Comparison of ENCODE assay signal across 8 mouse cellular contexts in the genomic region with DNA sequence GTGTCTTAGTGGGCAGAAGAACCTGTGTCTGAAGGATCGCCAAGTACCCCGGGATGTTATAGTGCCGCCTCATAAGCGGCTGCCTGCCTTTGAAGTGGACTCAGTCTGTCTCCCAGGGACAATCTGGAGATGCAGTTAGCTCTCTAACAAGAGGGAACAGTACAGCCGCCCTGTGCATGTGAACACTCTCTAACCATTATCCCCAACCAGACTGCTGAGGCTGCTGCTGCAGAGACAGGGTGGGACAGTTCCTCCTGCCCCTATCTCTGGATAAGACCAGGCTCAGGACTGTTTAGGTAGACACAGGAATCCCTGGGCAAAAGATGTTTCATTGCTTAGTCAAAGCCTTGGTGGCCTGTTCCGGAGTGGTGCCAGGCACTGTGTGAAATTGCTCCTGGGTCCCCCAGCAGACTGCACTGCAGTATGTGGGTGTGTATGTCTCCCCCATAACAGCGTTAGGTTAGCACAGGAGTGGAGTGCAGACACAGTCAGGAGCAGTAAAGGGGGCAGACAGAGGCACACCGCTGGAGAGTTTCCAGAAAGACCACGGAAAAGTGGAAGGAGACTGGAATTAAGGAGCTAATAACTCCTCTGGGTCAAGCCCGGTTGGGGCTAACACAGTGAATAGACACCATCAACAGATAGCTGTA.
A peak's percentile ranks its signal among the peaks of the same experiment; 100 is the strongest.
DNase-seq lines count a peak whose midpoint lies in the region; ATAC-seq and TF ChIP-seq lines count a peak whose summit lies in the region.

No protein-coding gene starts in this region.

- H3K9me3 ChIP-seq in heart, embryonic 12.5 days (replicated peaks): no peaks in the 10 kb centered on the region
- H3K9me3 ChIP-seq in midbrain, embryonic 16.5 days (replicated peaks; ENCODE audit: control insufficient read depth, low read length, poor library complexity, severe bottlenecking): no peaks in the 10 kb centered on the region
- H3K9me3 ChIP-seq in midbrain, embryonic 11.5 days (ENCODE audit: control insufficient read depth, low read length): no peaks in the 10 kb centered on the region
- no peaks in the 10 kb centered on the region for H3K9me3 ChIP-seq in intestine, postnatal 0 days (ENCODE audit: control insufficient read depth)
- H3K9me3 ChIP-seq in forebrain, postnatal 0 days (ENCODE audit: low read length): no peaks in the 10 kb centered on the region

- peak overlapping the region; percentile 63 for H3K4me2 ChIP-seq in heart, embryonic 12.5 days
- no peak overlapping the region; the same call in 1 of the 2 replicates for H3K4me2 ChIP-seq in midbrain, embryonic 16.5 days (ENCODE audit: low read length)
- no peak overlapping the region for H3K4me2 ChIP-seq in midbrain, embryonic 11.5 days
- H3K4me2 ChIP-seq in intestine, postnatal 0 days (replicated peaks; ENCODE audit: low read depth): peak overlapping the region; percentile 57
- no peak overlapping the region for H3K4me2 ChIP-seq in forebrain, postnatal 0 days (ENCODE audit: low read depth)

- DNase-seq in heart, adult 18-20 months: no peak
- no peak for DNase-seq in midbrain, embryonic 11.5 days (ENCODE audit: low spot score, missing footprints)
- no peak for DNase-seq in frontal cortex, adult 2 months (ENCODE audit: extremely low spot score in 1 of 2, low spot score in 1 of 2)
- no peak for DNase-seq in forebrain, postnatal 0 days

- TF ChIP-seq POLR2A in small intestine, adult 2 months (IDR thresholded peaks at IDR 0.05; ENCODE audit: low read depth, low read length): no peak

- peaks cover 9% of the 10 kb centered on the region; the same call in 1 of the 2 replicates for H3K36me3 ChIP-seq in heart, embryonic 12.5 days
- peaks cover 4% of the 10 kb centered on the region; the same call in 1 of the 2 replicates for H3K36me3 ChIP-seq in midbrain, embryonic 16.5 days (ENCODE audit: control insufficient read depth, insufficient read depth, low read length)
- H3K36me3 ChIP-seq in midbrain, embryonic 11.5 days (ENCODE audit: control insufficient read depth, insufficient read depth, low read length): no peaks in the 10 kb centered on the region
- peaks cover 39% of the 10 kb centered on the region; the same call in 1 of the 2 replicates for H3K36me3 ChIP-seq in intestine, postnatal 0 days (ENCODE audit: control insufficient read depth, insufficient read depth)
- H3K36me3 ChIP-seq in small intestine, adult 2 months (ENCODE audit: control insufficient read depth, insufficient read depth, low read length): peaks cover 13% of the 10 kb centered on the region
- peaks cover 9% of the 10 kb centered on the region for H3K36me3 ChIP-seq in forebrain, postnatal 0 days (ENCODE audit: insufficient read depth)

- H3K4me1 ChIP-seq in heart, embryonic 12.5 days (replicated peaks): peaks cover 74% of the 10 kb centered on the region
- peaks cover 24% of the 10 kb centered on the region for H3K4me1 ChIP-seq in midbrain, embryonic 16.5 days (ENCODE audit: control insufficient read depth, insufficient read depth, low read length)
- H3K4me1 ChIP-seq in midbrain, embryonic 11.5 days (ENCODE audit: control insufficient read depth, insufficient read depth, low read length): peaks cover 28% of the 10 kb centered on the region
- 0 out of 2 replicates have a peak, but pooled peaks cover 8% of the 10 kb centered on the region for H3K4me1 ChIP-seq in intestine, postnatal 0 days (replicated peaks; ENCODE audit: control insufficient read depth, insufficient read depth, low read length)
- peaks cover 18% of the 10 kb centered on the region for H3K4me1 ChIP-seq in small intestine, adult 2 months (ENCODE audit: control insufficient read depth, insufficient read depth, insufficient read length, low read length)
- peaks cover 22% of the 10 kb centered on the region for H3K4me1 ChIP-seq in forebrain, postnatal 0 days (ENCODE audit: insufficient read depth)

- ATAC-seq in heart, embryonic 12.5 days (ENCODE audit: insufficient number of reproducible peaks, low FRiP score): no peak
- ATAC-seq in midbrain, embryonic 16.5 days: no peak
- ATAC-seq in midbrain, embryonic 11.5 days (ENCODE audit: low FRiP score): no peak
- ATAC-seq in intestine, postnatal 0 days: no peak
- ATAC-seq in forebrain, postnatal 0 days: no peak

- H3K4me3 ChIP-seq in heart, embryonic 12.5 days: no peak overlapping the region
- H3K4me3 ChIP-seq in midbrain, embryonic 16.5 days (ENCODE audit: low read depth, low read length): no peak overlapping the region
- no peak overlapping the region for H3K4me3 ChIP-seq in midbrain, embryonic 11.5 days (ENCODE audit: low read depth, low read length)
- peak overlapping the region; percentile 27 for H3K4me3 ChIP-seq in intestine, postnatal 0 days (ENCODE audit: low read depth, low read length)
- H3K4me3 ChIP-seq in small intestine, adult 2 months (ENCODE audit: low read depth, low read length): peak overlapping the region; percentile 51
- no peak overlapping the region for H3K4me3 ChIP-seq in forebrain, postnatal 0 days (ENCODE audit: low read depth, low read length)

- no peak for TF ChIP-seq CTCF in intestine, postnatal 0 days (IDR thresholded peaks at IDR 0.05; ENCODE audit: low read depth)
- no peak for TF ChIP-seq CTCF in small intestine, adult 2 months (IDR thresholded peaks at IDR 0.05; ENCODE audit: extremely low read depth, insufficient read length, insufficient replicate concordance, low read depth, low read length)
- TF ChIP-seq CTCF in forebrain, postnatal 0 days (IDR thresholded peaks at IDR 0.05; ENCODE audit: low read depth): no peak

- 80% methylated on average over 10 of the region's 10 CpGs for WGBS in heart, embryonic 12.5 days
- 84% methylated on average over 10 of the region's 10 CpGs for WGBS in midbrain, embryonic 16.5 days
- 86% methylated on average over 10 of the region's 10 CpGs for WGBS in midbrain, embryonic 11.5 days
- WGBS in intestine, postnatal 0 days: 76% methylated on average over 10 of the region's 10 CpGs
- 77% methylated on average over 10 of the region's 10 CpGs for WGBS in small intestine, adult 2 months
- WGBS in forebrain, postnatal 0 days: 82% methylated on average over 10 of the region's 10 CpGs

- 0 out of 2 replicates have a peak overlapping the region, but pooled peaks have one; percentile 62 for H3K9ac ChIP-seq in heart, embryonic 12.5 days
- H3K9ac ChIP-seq in midbrain, embryonic 16.5 days (ENCODE audit: low read depth, low read length): 0 out of 2 replicates have a peak overlapping the region, but pooled peaks have one; percentile 4
- no peak overlapping the region for H3K9ac ChIP-seq in midbrain, embryonic 11.5 days (ENCODE audit: low read length)
- 0 out of 2 replicates have a peak overlapping the region, but pooled peaks have one; percentile 7 for H3K9ac ChIP-seq in intestine, postnatal 0 days (ENCODE audit: low read depth, low read length)
- H3K9ac ChIP-seq in forebrain, postnatal 0 days: no peak overlapping the region

- no peak overlapping the region for H3K27ac ChIP-seq in heart, embryonic 12.5 days (ENCODE audit: poor library complexity, severe bottlenecking)
- no peak overlapping the region for H3K27ac ChIP-seq in midbrain, embryonic 16.5 days (ENCODE audit: low read length)
- H3K27ac ChIP-seq in midbrain, embryonic 11.5 days (ENCODE audit: low read depth, low read length): no peak overlapping the region
- 0 out of 2 replicates have a peak overlapping the region, but pooled peaks have one; percentile 61 for H3K27ac ChIP-seq in intestine, postnatal 0 days (ENCODE audit: low read depth, low read length)
- H3K27ac ChIP-seq in small intestine, adult 2 months (ENCODE audit: insufficient read depth, low read depth, low read length): peak overlapping the region; percentile 63
- H3K27ac ChIP-seq in forebrain, postnatal 0 days (ENCODE audit: low read depth, low read length): no peak overlapping the region

- H3K27me3 ChIP-seq in heart, embryonic 12.5 days (replicated peaks): no peaks in the 10 kb centered on the region
- H3K27me3 ChIP-seq in midbrain, embryonic 16.5 days (ENCODE audit: control insufficient read depth, insufficient read depth, low read depth, low read length): no peaks in the 10 kb centered on the region
- H3K27me3 ChIP-seq in midbrain, embryonic 11.5 days (ENCODE audit: control insufficient read depth, insufficient read depth, low read length): no peaks in the 10 kb centered on the region
- no peaks in the 10 kb centered on the region for H3K27me3 ChIP-seq in intestine, postnatal 0 days (replicated peaks; ENCODE audit: control insufficient read depth, insufficient read depth, low read length)
- H3K27me3 ChIP-seq in small intestine, adult 2 months (ENCODE audit: control insufficient read depth, insufficient read depth, low read length): no peaks in the 10 kb centered on the region
- no peaks in the 10 kb centered on the region for H3K27me3 ChIP-seq in forebrain, postnatal 0 days (ENCODE audit: insufficient read depth, low read length)

Comparison
In these comparisons a context has a peak if more than half of its experiments do, and no peak if none do; other contexts are left out.
1. H3K9ac ChIP-seq: peak in heart, embryonic 12.5 days (single experiment), midbrain, embryonic 16.5 days (single experiment) and intestine, postnatal 0 days (single experiment); none in midbrain, embryonic 11.5 days (single experiment) and forebrain, postnatal 0 days (single experiment).
2. H3K27ac ChIP-seq: peak in intestine, postnatal 0 days (single experiment) and small intestine, adult 2 months (single experiment); none in heart, embryonic 12.5 days (single experiment), midbrain, embryonic 16.5 days (single experiment), midbrain, embryonic 11.5 days (single experiment) and forebrain, postnatal 0 days (single experiment).
3. H3K4me2 ChIP-seq: peak in heart, embryonic 12.5 days (single experiment) and intestine, postnatal 0 days (single experiment); none in midbrain, embryonic 16.5 days (single experiment), midbrain, embryonic 11.5 days (single experiment) and forebrain, postnatal 0 days (single experiment).
4. H3K4me3 ChIP-seq: peak in intestine, postnatal 0 days (single experiment) and small intestine, adult 2 months (single experiment); none in heart, embryonic 12.5 days (single experiment), midbrain, embryonic 16.5 days (single experiment), midbrain, embryonic 11.5 days (single experiment) and forebrain, postnatal 0 days (single experiment).